Mouse (Mus musculus): Measurements from ENCODE around the gene Gm49711. TPM values are rescaled to one million over a fixed set of nuclear protein-coding genes. Genes with fewer than 3 reads are reported as not detected.

Gm49711 gene
- polyA plus RNA-seq, 1 experiment, result not detected

DNA sequence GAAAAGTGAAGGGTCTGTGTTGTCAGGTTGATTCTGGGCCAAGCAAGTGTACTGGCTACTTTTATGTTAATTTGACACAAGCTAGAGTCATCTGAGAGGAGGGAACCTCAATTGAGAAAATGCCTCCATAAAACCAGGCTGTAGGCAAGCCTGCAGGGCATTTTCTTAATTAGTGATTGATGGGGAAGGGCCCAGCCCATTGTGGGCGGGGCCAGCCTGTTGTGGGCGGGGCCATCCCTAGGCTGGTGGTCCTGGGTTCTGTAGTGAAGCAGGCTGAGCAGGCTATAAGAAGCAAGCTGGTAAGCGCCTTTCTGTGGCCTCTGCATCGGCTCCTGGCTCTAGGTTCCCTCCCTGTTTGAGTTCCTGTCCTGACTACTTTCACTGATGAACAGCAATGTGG, 69.1 kb downstream of the Gm49711 start:
- H3K4me3 ChIP-seq, result no peak overlapping the region
- no peaks in the 10 kb centered on the region for H3K27me3 ChIP-seq (ENCODE audit: control insufficient read depth, insufficient read depth, insufficient read length)
- TF ChIP-seq MYOD1 (IDR thresholded peaks at IDR 0.05; ENCODE audit: control insufficient read depth in 1 of 3, insufficient read length in 2 of 3, low read depth in 2 of 3) (no peak), SRF (IDR thresholded peaks at IDR 0.05; ENCODE audit: control insufficient read depth, insufficient read length, low read depth) (no peak), POLR2AphosphoS2 (IDR thresholded peaks at IDR 0.05; ENCODE audit: insufficient read length, low read depth) (no peak), MYOG (IDR thresholded peaks at IDR 0.05; ENCODE audit: control insufficient read depth in 1 of 3, insufficient read depth in 1 of 3, insufficient read length in 2 of 3, low read depth in 2 of 3) (no peak), MAX (IDR thresholded peaks at IDR 0.05; ENCODE audit: low read depth) (no peak), E2F4 (IDR thresholded peaks at IDR 0.05; ENCODE audit: insufficient read depth) (no peak), POLR2A (IDR thresholded peaks at IDR 0.05; ENCODE audit: insufficient read length, low read depth) (no peak), TCF3 (IDR thresholded peaks at IDR 0.05; ENCODE audit: insufficient read length, low read depth) (no peak), CEBPB (IDR thresholded peaks at IDR 0.05; ENCODE audit: insufficient read depth, poor library complexity, severe bottlenecking) (no peak), TCF12 (IDR thresholded peaks at IDR 0.05; ENCODE audit: insufficient read depth, poor library complexity, severe bottlenecking) (no peak), REST (IDR thresholded peaks at IDR 0.05; ENCODE audit: insufficient read depth, insufficient read length) (no peak), USF1 (IDR thresholded peaks at IDR 0.05; ENCODE audit: low read depth) (no peak)
- no peaks in the 10 kb centered on the region for H3K79me2 ChIP-seq (ENCODE audit: control insufficient read depth, insufficient read depth)
- H3ac ChIP-seq (ENCODE audit: control insufficient read depth, insufficient read length), result no peak overlapping the region
- no peaks in the 10 kb centered on the region for H3K36me3 ChIP-seq (ENCODE audit: control insufficient read depth, insufficient read depth)
- no peak overlapping the region for H3K4me2 ChIP-seq (ENCODE audit: low read depth)

DNA sequence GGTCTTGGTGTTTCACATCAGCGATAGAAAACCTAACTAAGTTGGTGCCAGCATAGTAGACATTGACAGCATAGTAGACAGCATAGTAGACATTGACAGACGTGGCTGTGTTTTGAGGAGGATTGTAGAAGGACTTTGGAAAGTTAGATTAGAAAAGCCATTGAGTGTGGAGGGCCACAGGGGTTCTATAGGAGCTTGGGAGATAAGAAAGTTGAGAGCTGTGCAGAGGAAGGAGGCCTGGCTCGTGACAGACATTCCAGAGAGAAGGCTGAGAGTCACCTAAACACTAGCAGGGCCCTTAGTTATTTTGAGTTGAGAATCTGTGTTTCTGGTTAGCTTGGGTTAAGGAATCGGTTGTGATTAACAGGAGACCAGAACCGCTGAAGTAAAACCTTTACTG, 69.5 kb downstream of the Gm49711 start:
- no peak for TF ChIP-seq POLR2AphosphoS2 (IDR thresholded peaks at IDR 0.05; ENCODE audit: insufficient read length, low read depth)
- no peak for TF ChIP-seq TCF3 (IDR thresholded peaks at IDR 0.05; ENCODE audit: insufficient read length, low read depth)
- no peak for TF ChIP-seq SRF (IDR thresholded peaks at IDR 0.05; ENCODE audit: control insufficient read depth, insufficient read length, low read depth)
- TF ChIP-seq CEBPB (IDR thresholded peaks at IDR 0.05; ENCODE audit: insufficient read depth, poor library complexity, severe bottlenecking), result no peak
- TF ChIP-seq MYOG (IDR thresholded peaks at IDR 0.05; ENCODE audit: control insufficient read depth in 1 of 3, insufficient read depth in 1 of 3, insufficient read length in 2 of 3, low read depth in 2 of 3), result no peak
- TF ChIP-seq TCF12 (IDR thresholded peaks at IDR 0.05; ENCODE audit: insufficient read depth, poor library complexity, severe bottlenecking), result no peak
- TF ChIP-seq USF1 (IDR thresholded peaks at IDR 0.05; ENCODE audit: low read depth), result no peak
- TF ChIP-seq MYOD1 (IDR thresholded peaks at IDR 0.05; ENCODE audit: control insufficient read depth in 1 of 3, insufficient read length in 2 of 3, low read depth in 2 of 3), result no peak
- TF ChIP-seq POLR2A (IDR thresholded peaks at IDR 0.05; ENCODE audit: insufficient read length, low read depth), result no peak
- no peak for TF ChIP-seq E2F4 (IDR thresholded peaks at IDR 0.05; ENCODE audit: insufficient read depth)
- TF ChIP-seq REST (IDR thresholded peaks at IDR 0.05; ENCODE audit: insufficient read depth, insufficient read length), result no peak
- TF ChIP-seq MAX (IDR thresholded peaks at IDR 0.05; ENCODE audit: low read depth), result no peak
- H3K4me3 ChIP-seq, result no peak overlapping the region
- no peaks in the 10 kb centered on the region for H3K36me3 ChIP-seq (ENCODE audit: control insufficient read depth, insufficient read depth)
- H3K79me2 ChIP-seq (ENCODE audit: control insufficient read depth, insufficient read depth), result no peaks in the 10 kb centered on the region
- H3K27me3 ChIP-seq (ENCODE audit: control insufficient read depth, insufficient read depth, insufficient read length), result no peaks in the 10 kb centered on the region
- no peak overlapping the region for H3ac ChIP-seq (ENCODE audit: control insufficient read depth, insufficient read length)
- H3K4me2 ChIP-seq (ENCODE audit: low read depth), result no peak overlapping the region

GRCm38 (mm10) chr16:92129843-92130242, 71.7 kb downstream of the Gm49711 start:
- Histone ChIP-seq H3K4me2 (ENCODE audit: low read depth) (no peak overlapping the region), H3K4me3 (no peak overlapping the region), H3K36me3 (ENCODE audit: control insufficient read depth, insufficient read depth) (no peaks in the 10 kb centered on the region), H3K27me3 (ENCODE audit: control insufficient read depth, insufficient read depth, insufficient read length) (no peaks in the 10 kb centered on the region), H3K79me2 (ENCODE audit: control insufficient read depth, insufficient read depth) (no peaks in the 10 kb centered on the region), H3ac (ENCODE audit: control insufficient read depth, insufficient read length) (no peak overlapping the region)
- TF ChIP-seq POLR2AphosphoS2 (IDR thresholded peaks at IDR 0.05; ENCODE audit: insufficient read length, low read depth), result no peak
- no peak for TF ChIP-seq MYOG (IDR thresholded peaks at IDR 0.05; ENCODE audit: control insufficient read depth in 1 of 3, insufficient read depth in 1 of 3, insufficient read length in 2 of 3, low read depth in 2 of 3)
- no peak for TF ChIP-seq POLR2A (IDR thresholded peaks at IDR 0.05; ENCODE audit: insufficient read length, low read depth)
- TF ChIP-seq REST (IDR thresholded peaks at IDR 0.05; ENCODE audit: insufficient read depth, insufficient read length), result no peak
- no peak for TF ChIP-seq MAX (IDR thresholded peaks at IDR 0.05; ENCODE audit: low read depth)
- no peak for TF ChIP-seq E2F4 (IDR thresholded peaks at IDR 0.05; ENCODE audit: insufficient read depth)
- no peak for TF ChIP-seq TCF3 (IDR thresholded peaks at IDR 0.05; ENCODE audit: insufficient read length, low read depth)
- no peak for TF ChIP-seq USF1 (IDR thresholded peaks at IDR 0.05; ENCODE audit: low read depth)
- no peak for TF ChIP-seq CEBPB (IDR thresholded peaks at IDR 0.05; ENCODE audit: insufficient read depth, poor library complexity, severe bottlenecking)
- TF ChIP-seq SRF (IDR thresholded peaks at IDR 0.05; ENCODE audit: control insufficient read depth, insufficient read length, low read depth), result no peak
- TF ChIP-seq MYOD1 (IDR thresholded peaks at IDR 0.05; ENCODE audit: control insufficient read depth in 1 of 3, insufficient read length in 2 of 3, low read depth in 2 of 3), result no peak
- no peak for TF ChIP-seq TCF12 (IDR thresholded peaks at IDR 0.05; ENCODE audit: insufficient read depth, poor library complexity, severe bottlenecking)

GRCm38 (mm10) chr16:92132511-92132910, 74.4 kb downstream of the Gm49711 start:
- H3K4me2 ChIP-seq (ENCODE audit: low read depth), result no peak overlapping the region
- no peaks in the 10 kb centered on the region for H3K27me3 ChIP-seq (ENCODE audit: control insufficient read depth, insufficient read depth, insufficient read length)
- TF ChIP-seq TCF3 (IDR thresholded peaks at IDR 0.05; ENCODE audit: insufficient read length, low read depth), result no peak
- no peak for TF ChIP-seq SRF (IDR thresholded peaks at IDR 0.05; ENCODE audit: control insufficient read depth, insufficient read length, low read depth)
- no peak for TF ChIP-seq REST (IDR thresholded peaks at IDR 0.05; ENCODE audit: insufficient read depth, insufficient read length)
- no peak for TF ChIP-seq E2F4 (IDR thresholded peaks at IDR 0.05; ENCODE audit: insufficient read depth)
- no peak for TF ChIP-seq MYOD1 (IDR thresholded peaks at IDR 0.05; ENCODE audit: control insufficient read depth in 1 of 3, insufficient read length in 2 of 3, low read depth in 2 of 3)
- no peak for TF ChIP-seq USF1 (IDR thresholded peaks at IDR 0.05; ENCODE audit: low read depth)
- no peak for TF ChIP-seq POLR2A (IDR thresholded peaks at IDR 0.05; ENCODE audit: insufficient read length, low read depth)
- no peak for TF ChIP-seq MAX (IDR thresholded peaks at IDR 0.05; ENCODE audit: low read depth)
- TF ChIP-seq TCF12 (IDR thresholded peaks at IDR 0.05; ENCODE audit: insufficient read depth, poor library complexity, severe bottlenecking), result no peak
- no peak for TF ChIP-seq MYOG (IDR thresholded peaks at IDR 0.05; ENCODE audit: control insufficient read depth in 1 of 3, insufficient read depth in 1 of 3, insufficient read length in 2 of 3, low read depth in 2 of 3)
- TF ChIP-seq POLR2AphosphoS2 (IDR thresholded peaks at IDR 0.05; ENCODE audit: insufficient read length, low read depth), result no peak
- no peak for TF ChIP-seq CEBPB (IDR thresholded peaks at IDR 0.05; ENCODE audit: insufficient read depth, poor library complexity, severe bottlenecking)
- H3K36me3 ChIP-seq (ENCODE audit: control insufficient read depth, insufficient read depth), result no peaks in the 10 kb centered on the region
- H3ac ChIP-seq (ENCODE audit: control insufficient read depth, insufficient read length), result no peak overlapping the region
- H3K4me3 ChIP-seq, result no peak overlapping the region
- H3K79me2 ChIP-seq (ENCODE audit: control insufficient read depth, insufficient read depth), result no peaks in the 10 kb centered on the region

All from myocyte (in vitro differentiated cells).